Mouse (Mus musculus) small intestine, adult 2 months (tissue): Measurements from ENCODE around the gene Ccdc8. TPM values are rescaled to one million over a fixed set of nuclear protein-coding genes. Genes with fewer than 3 reads are reported as not detected.
"Not testable (repeated sequence)": the region's sequence is repeated elsewhere in the genome, so short reads cannot be mapped to it uniquely, and the experiment has no call there.

Experiments used
- H3K27ac ChIP-seq: fragments of 200-500 bp; 2 replicates; pipeline ENCODE4 v1.5.1; 2012; ENCODE audit warnings: low read depth, low read length, control low read depth, inconsistent platforms; ENCODE audit not compliant: insufficient read depth
- H3K27me3 ChIP-seq: fragments of 200-500 bp; 2 replicates; pipeline ENCODE4 v1.6.1; 2012; ENCODE audit warnings: mild to moderate bottlenecking, moderate library complexity, low read length, inconsistent platforms; ENCODE audit not compliant: control insufficient read depth, insufficient read depth
- H3K36me3 ChIP-seq: fragments of 200-500 bp; 2 replicates; pipeline ENCODE4 v1.6.1; 2012; ENCODE audit warnings: mild to moderate bottlenecking, low read length, control low read depth, inconsistent platforms; ENCODE audit not compliant: control insufficient read depth, insufficient read depth
- H3K4me1 ChIP-seq: fragments of 200-500 bp; 2 replicates; pipeline ENCODE4 v1.6.1; 2012; ENCODE audit warnings: low read length, inconsistent platforms, mixed read lengths; ENCODE audit not compliant: control insufficient read depth, insufficient read depth, insufficient read length
- H3K4me3 ChIP-seq: fragments of 200-500 bp; 2 replicates; pipeline ENCODE4 v1.5.1; 2012; ENCODE audit warnings: low read depth, mild to moderate bottlenecking, control low read depth, inconsistent platforms, low read length, moderate library complexity
- CTCF ChIP-seq: fragments of 200-500 bp; IDR thresholded peaks from 2 replicates; pipeline ENCODE4 v1.5.1; 2012; ENCODE audit warnings: low read depth, mild to moderate bottlenecking, control low read depth, inconsistent platforms, low read length, moderate library complexity, mixed read lengths; ENCODE audit not compliant: insufficient replicate concordance, insufficient read length; ENCODE audit errors: extremely low read depth
- POLR2A ChIP-seq: fragments of 200-500 bp; IDR thresholded peaks from 2 replicates; pipeline ENCODE4 v1.6.1; 2012; ENCODE audit warnings: low read depth, mild to moderate bottlenecking, control low read depth, inconsistent platforms, low read length, moderate library complexity
- WGBS: fragments of 180-500 bp; shearing (Covaris S2); methylation state at CpG from one replicate; pipeline ENCODE4 v1.1.7; 2018; 5-methylcytosine and 5-hydroxymethylcytosine counted together
- polyA plus RNA-seq: library from polyadenylated mRNA; depleted of rRNA; stranded (reverse); fragments of >200 nt; gene quantifications from 2 replicates; pipeline ENCODE4 v1.2.3, GENCODE M21; 2012

Ccdc8 gene
- polyA plus RNA-seq, 1 experiment, result 0.74 TPM

DNA sequence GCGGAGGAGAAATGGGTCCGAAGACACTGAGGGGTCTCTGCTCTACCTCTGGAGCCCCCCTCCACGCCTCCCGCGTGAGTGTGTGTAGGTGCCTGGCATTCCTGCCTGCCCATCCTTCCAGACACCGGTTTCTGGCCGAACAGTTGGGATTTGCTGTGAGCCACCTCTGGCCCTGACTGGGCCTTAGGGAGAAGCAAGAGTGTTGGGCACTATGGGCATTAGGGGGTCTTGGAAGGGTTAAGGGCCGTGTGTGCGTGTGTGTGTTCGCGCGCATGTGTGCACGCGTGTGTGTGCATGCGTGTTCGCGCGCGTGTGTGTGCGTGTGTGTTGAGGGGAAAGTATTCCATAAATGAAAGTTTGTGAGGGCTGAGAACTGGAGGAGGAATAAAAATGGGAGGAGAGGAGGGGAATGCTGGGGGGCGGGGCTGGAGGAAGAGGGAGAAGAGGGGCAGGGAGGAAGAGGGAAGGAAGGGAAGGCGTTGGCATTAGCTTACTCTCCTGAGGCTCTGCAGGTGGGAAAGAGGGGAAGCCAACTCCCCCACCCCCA is 45.1 kb upstream of the Ccdc8 start:
- no peak for TF ChIP-seq CTCF
- no peak for TF ChIP-seq POLR2A
- WGBS, result 32% methylated on average over 21 of the region's 22 CpGs
- Histone ChIP-seq H3K36me3 (no peaks in the 10 kb centered on the region), H3K4me3 (peak overlapping the region; percentile 29), H3K27me3 (peaks cover 37% of the 10 kb centered on the region), H3K27ac (no peak overlapping the region), H3K4me1 (peaks cover 8% of the 10 kb centered on the region)

DNA sequence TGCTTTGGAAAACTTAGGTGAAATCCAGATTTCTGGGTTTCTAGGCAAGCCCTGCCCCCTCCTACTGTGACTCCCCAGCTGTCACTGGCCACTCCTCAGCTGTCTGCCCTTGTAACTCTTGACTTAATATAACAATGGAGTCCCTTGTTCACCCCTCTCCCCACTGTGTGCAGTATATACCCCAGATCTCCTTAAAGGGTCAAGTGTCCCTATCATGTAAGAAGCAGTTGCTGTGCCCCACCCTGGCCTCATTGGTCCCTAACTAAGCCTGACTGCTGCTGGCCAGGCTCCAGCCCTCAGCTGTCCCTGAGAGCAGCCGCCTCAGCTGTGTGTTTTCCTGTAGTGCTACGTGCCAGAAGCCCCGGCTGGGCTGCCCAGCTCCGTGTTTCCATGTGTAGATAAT is 44.5 kb upstream of the Ccdc8 start:
- H3K4me3 ChIP-seq, result no peak overlapping the region
- no peaks in the 10 kb centered on the region for H3K36me3 ChIP-seq
- H3K27ac ChIP-seq, result no peak overlapping the region
- peaks cover 37% of the 10 kb centered on the region for H3K27me3 ChIP-seq
- TF ChIP-seq POLR2A, result no peak
- peaks cover 8% of the 10 kb centered on the region for H3K4me1 ChIP-seq
- WGBS, result 6% methylated on average over 4 of the region's 4 CpGs

DNA sequence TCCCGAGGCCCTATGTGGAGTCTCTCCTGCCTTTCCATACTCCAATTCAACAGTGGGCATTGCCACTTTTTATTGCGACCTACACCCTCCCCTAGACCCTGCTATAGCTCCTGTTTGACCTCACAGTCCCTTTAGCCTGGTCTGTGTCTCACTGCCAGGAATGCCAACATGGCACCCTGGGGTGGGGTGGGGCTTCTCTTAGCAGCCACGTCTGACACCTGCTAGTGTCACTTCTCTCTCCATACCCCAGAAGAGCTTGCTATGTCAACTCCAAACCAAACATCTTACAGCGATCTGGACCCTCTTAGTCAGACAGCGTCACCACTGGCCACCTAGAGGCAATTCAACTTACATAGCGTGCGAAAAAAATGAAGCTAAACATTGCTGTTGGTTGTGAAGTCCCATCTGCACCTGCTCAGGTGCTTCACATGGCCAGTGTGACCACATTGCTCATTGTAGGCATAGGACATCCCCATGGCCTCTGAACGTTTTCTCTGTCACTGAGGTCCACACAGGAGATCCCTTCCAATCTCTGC is 43.5 kb upstream of the Ccdc8 start:
- no peaks in the 10 kb centered on the region for H3K36me3 ChIP-seq
- no peak overlapping the region for H3K27ac ChIP-seq
- H3K4me1 ChIP-seq, result peaks cover 8% of the 10 kb centered on the region
- peaks cover 37% of the 10 kb centered on the region for H3K27me3 ChIP-seq
- TF ChIP-seq CTCF (no peak), POLR2A (no peak)
- no peak overlapping the region for H3K4me3 ChIP-seq
- WGBS, result 68% methylated on average over 8 of the region's 8 CpGs

DNA sequence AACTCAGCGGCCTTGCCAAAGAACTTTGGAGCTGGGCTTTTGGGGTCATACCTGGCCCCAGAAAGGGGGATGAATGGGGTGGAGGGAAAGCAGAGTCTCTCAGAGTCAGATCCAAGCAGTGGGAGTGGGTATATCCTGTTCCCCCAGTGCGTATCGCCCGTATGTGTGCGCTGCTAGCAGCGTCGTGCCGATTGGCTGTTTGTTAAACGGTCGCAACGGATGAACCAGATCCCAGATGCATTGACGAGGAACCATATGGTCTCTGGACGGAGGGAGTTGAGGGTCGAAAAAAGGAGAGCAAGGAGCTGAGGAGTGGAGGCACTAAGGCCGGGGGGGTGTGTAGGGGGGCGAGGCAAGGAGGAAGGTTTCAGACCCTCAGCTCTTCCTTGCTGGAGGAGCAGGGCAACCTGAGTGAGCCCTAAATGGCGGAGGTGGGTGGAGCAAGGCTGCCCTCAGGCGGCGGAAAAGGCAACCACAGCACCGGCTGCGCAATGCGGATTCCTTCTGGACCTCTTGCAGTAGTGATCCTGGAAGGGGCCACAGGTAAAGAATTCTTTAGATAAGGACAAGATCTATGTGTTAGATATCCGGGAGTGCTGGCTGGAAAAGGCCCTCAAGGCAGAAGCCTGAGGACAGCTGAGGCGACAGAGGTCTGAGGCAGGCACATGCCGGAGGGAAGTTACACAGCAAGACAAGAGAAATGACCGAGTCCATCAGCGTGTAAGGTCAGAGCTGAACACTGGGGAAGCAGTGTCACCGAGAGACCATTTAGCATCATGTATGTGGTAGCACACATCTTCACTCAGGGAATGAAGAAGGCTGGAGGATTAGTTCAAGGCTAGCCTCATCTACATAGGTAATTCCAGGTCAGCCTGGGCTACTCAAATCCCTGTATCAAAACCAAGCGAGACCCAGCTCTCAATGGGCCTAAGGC is 42.3 kb upstream of the Ccdc8 start:
- H3K27ac ChIP-seq, result no peak overlapping the region
- peaks cover 25% of the 10 kb centered on the region for H3K27me3 ChIP-seq
- peak; percentile 85 for TF ChIP-seq CTCF
- no peak for TF ChIP-seq POLR2A
- WGBS, result 9% methylated on average over 29 of the region's 29 CpGs
- H3K4me1 ChIP-seq, result no peaks in the 10 kb centered on the region; the same call in 1 of the 2 replicates
- H3K36me3 ChIP-seq, result no peaks in the 10 kb centered on the region
- H3K4me3 ChIP-seq, result peak overlapping the region; percentile 40

DNA sequence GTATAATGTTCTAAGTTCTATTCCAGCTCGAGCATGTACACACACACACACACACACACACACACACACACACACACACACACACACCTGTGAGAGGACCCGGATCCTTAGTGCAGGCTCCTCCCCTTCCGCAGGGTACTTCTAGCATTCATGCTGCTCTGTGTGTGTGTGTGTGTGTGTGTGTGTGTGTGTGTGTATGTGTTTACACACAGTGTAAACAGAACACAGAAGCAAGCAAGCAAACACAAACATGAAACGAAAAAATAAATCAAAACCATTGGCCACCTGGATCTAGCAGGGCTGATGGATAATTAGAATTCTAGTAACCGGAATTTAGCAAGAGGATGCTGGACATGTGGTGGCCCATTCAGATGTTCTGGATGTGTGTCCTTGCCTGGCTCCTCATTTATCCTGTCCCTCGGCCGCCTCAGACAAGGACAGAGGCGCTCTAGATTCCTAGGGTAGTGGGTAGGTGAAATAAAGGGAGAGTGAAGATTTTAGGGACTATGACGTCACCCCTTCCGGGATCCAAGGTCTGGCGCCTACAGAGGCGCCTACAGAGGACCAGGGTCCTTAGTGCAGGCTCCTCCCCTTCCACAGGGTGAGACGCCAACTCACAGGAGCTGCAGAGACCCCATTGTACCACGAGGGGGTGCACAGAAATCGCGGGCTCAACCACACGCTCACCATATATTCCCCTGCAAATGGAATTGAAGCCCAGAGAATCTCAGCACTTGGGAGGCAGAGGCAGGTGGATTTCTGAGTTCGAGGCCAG is 41.5 kb upstream of the Ccdc8 start:
- 16% methylated on average over 18 of the region's 18 CpGs for WGBS
- Histone ChIP-seq H3K4me1 (no peaks in the 10 kb centered on the region; the same call in 1 of the 2 replicates), H3K36me3 (no peaks in the 10 kb centered on the region), H3K4me3 (no peak overlapping the region), H3K27me3 (peaks cover 17% of the 10 kb centered on the region), H3K27ac (no peak overlapping the region)
- TF ChIP-seq POLR2A, result no peak
- TF ChIP-seq CTCF, result peak; percentile 68

DNA sequence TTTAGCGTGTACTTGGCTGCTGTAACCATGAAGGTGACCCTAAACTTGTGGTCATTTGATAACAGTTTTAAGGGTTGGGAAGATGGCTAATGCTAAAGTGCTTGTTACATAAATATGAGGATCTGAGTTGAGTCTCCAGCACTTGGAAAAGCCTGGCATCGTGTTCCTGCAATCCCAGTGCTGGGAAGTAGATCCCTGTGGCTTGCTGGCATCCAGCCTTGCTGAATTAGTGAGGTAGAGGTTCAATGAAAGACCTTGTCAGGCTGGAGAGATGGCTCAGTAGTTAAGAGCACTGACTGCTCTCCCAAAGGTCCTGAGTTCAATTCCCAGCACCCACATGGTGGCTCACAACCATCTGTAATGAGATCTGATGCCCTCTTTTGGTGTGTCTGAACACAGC is 38.7 kb upstream of the Ccdc8 start:
- not testable (repeated sequence) for H3K36me3 ChIP-seq, H3K4me1 ChIP-seq, H3K27me3 ChIP-seq, H3K27ac ChIP-seq, H3K4me3 ChIP-seq
- WGBS, result 65% methylated on average over 2 of the region's 2 CpGs

DNA sequence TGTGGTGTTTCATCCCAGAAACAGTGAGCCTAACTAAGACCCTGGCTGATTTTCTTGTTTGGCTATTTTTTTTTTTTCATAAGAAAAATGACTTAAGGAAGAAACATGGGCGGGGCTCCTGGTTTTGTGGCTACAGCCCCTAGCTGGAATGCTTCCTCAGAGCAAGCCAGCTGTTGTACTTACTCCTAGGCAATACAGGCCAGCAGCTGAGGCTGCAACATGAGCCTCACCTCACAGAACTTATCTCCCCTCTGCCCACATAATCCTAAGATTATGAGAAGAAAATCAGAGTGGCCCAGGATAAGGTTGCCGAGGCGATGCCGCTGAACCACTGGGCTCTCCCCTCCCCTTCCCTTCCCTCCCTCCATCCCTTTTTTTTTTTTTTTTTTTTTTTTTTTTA is 36.8 kb upstream of the Ccdc8 start:
- Histone ChIP-seq H3K4me3 (no peak overlapping the region), H3K27me3 (no peaks in the 10 kb centered on the region; the same call in 1 of the 2 replicates), H3K27ac (no peak overlapping the region), H3K36me3 (no peaks in the 10 kb centered on the region), H3K4me1 (no peaks in the 10 kb centered on the region)
- no peak for TF ChIP-seq CTCF
- no peak for TF ChIP-seq POLR2A
- 67% methylated on average over 4 of the region's 4 CpGs for WGBS
